Mouse (Mus musculus): ENCODE results near the gene Epm2a.

DNA sequence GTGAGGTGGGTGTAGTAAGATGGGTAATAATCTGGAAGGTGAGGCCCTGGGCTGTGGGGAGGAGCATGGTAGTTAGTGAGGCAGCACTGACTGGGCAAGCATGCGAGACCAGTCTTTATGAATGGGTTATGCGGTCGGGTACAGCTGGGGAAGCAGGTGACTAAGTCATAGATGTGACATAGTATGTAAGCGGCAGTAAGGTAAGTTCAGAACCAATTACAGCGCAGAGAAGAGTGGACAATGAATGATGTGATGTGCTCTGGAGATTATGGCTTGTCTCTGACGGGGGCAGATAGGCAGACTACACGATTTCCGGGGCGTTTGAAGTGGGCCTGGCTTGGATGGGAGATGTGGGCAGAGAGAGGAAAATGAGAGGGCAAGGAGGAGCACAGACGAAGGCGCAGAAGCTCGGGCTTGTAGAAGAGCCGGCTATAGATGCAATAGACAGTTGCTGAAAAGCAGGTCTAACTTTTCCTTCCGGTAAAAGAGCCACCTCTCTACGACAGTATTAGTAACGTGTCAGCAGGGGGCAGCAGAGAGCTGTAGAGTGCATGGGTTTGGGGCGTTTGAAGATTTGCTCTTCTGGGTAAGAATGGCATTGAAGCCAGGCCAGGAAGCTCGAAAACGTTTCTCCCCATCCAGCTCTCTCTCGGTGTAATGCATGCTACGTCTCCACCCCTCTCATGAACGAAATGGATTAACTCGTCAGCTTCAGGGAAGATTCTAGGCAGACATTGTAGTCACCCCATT, 106.5 kb downstream of the Epm2a start:
- TF ChIP-seq POLR2A (IDR thresholded peaks at IDR 0.05; ENCODE audit: extremely low read depth, insufficient read depth, low read length) (no peak), CTCF (IDR thresholded peaks at IDR 0.05; ENCODE audit: extremely low read depth, insufficient read depth, low read length) (peak; percentile 94)

Measured in cortical plate, adult 2 months (tissue).